7 mouse cellular contexts compared by ENCODE assay signal in the genomic region with DNA sequence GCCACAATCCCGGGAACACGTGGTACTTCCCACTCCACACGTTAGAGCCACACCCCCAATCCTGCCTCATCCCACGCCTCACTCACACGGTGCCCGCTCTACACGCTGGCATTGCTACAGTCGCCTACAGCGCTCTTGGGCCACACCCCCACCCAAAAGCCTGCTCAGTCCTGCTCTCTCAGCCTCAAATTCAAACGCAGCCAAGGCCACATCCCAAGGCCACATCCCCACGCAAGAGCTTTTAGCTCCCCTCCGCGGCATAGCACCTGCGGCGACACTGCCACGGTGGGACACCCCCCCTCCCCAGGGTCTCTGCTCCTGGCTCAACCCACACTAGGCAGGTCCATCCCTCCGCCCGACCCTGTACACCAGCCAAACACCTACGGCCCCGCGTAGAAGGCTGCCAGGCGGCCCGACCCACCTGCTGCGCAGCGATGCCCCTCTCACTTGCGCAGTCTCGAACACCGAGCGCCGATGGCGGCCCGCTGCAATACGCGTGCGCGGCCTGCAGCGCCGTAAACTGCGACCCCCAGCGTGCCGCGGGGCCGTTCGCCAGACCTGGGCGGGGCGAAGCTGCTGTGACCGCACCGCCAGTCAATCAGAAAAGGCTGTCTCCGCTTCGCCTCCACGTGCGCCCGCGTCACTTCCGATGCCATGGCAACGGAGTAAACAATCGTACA. TPM values are rescaled to one million over a fixed set of nuclear protein-coding genes. Genes with fewer than 3 reads are reported as not detected.
DNase-seq lines count a peak whose midpoint lies in the region; ATAC-seq and TF ChIP-seq lines count a peak whose summit lies in the region.

No protein-coding gene starts in this region.

- WGBS in embryonic facial prominence, embryonic 14.5 days, result 1% methylated on average over 46 of the region's 57 CpGs
- WGBS in heart, embryonic 11.5 days (ENCODE audit: insufficient replicate concordance), result 1% methylated on average over 57 of the region's 57 CpGs
- under 1% methylated on average over 57 of the region's 57 CpGs for WGBS in kidney, embryonic 15.5 days
- WGBS in liver, adult 2 months, result 2% methylated on average over 57 of the region's 57 CpGs

- peak overlapping the region; percentile 98 for H3K4me2 ChIP-seq in embryonic facial prominence, embryonic 14.5 days (ENCODE audit: low read depth, low read length)
- peak overlapping the region; percentile 98 for H3K4me2 ChIP-seq in heart, embryonic 11.5 days
- H3K4me2 ChIP-seq in kidney, embryonic 15.5 days, result peak overlapping the region; percentile 98

- no peaks in the 10 kb centered on the region for H3K27me3 ChIP-seq in embryonic facial prominence, embryonic 14.5 days (replicated peaks; ENCODE audit: control insufficient read depth, insufficient read depth, low read length)
- H3K27me3 ChIP-seq in heart, embryonic 11.5 days (ENCODE audit: control insufficient read depth, insufficient read depth, low read length), result no peaks in the 10 kb centered on the region
- H3K27me3 ChIP-seq in kidney, embryonic 15.5 days, result no peaks in the 10 kb centered on the region
- H3K27me3 ChIP-seq in liver, adult 2 months (ENCODE audit: control insufficient read depth, insufficient read depth, low read length), result no peaks in the 10 kb centered on the region

- TF ChIP-seq CTCF in liver, adult 2 months (IDR thresholded peaks at IDR 0.05; ENCODE audit: low read depth, low read length), result no peak

- H3K79me2 ChIP-seq in liver, adult 2 months (ENCODE audit: control insufficient read depth, insufficient read depth, low read length), result no peaks in the 10 kb centered on the region

- H3K36me3 ChIP-seq in embryonic facial prominence, embryonic 14.5 days (ENCODE audit: control insufficient read depth, insufficient read depth, low read length), result 0 out of 2 replicates have a peak, but pooled peaks cover 1% of the 10 kb centered on the region
- 0 out of 2 replicates have a peak, but pooled peaks cover 1% of the 10 kb centered on the region for H3K36me3 ChIP-seq in heart, embryonic 11.5 days (ENCODE audit: control insufficient read depth, insufficient read depth, low read length)
- H3K36me3 ChIP-seq in kidney, embryonic 15.5 days, result peaks cover 2% of the 10 kb centered on the region
- H3K36me3 ChIP-seq in liver, adult 2 months (ENCODE audit: control insufficient read depth, insufficient read depth, low read length), result no peaks in the 10 kb centered on the region

- DNase-seq in brain, adult 2 months (ENCODE audit: low read depth, low spot score), result peak; percentile 93
- peak; percentile 94 for DNase-seq in embryonic facial prominence, embryonic 14.5 days (ENCODE audit: low spot score)
- peak; percentile 1 for DNase-seq in liver, adult 2 months (ENCODE audit: extremely low read depth, low read depth, low spot score)
- DNase-seq in spleen, postnatal 36 days (ENCODE audit: low spot score in 2 of 2), result peak; percentile 67 to 68

- H3K9ac ChIP-seq in embryonic facial prominence, embryonic 14.5 days (ENCODE audit: low read depth, low read length), result peak overlapping the region; percentile 88
- peak overlapping the region; percentile 88 for H3K9ac ChIP-seq in heart, embryonic 11.5 days (ENCODE audit: low read depth, low read length)
- peak overlapping the region; percentile 72 for H3K9ac ChIP-seq in kidney, embryonic 15.5 days
- H3K9ac ChIP-seq in liver, adult 2 months (ENCODE audit: low read depth, low read length), result peak overlapping the region; percentile 64

- H3K4me1 ChIP-seq in embryonic facial prominence, embryonic 14.5 days (ENCODE audit: control insufficient read depth, insufficient read depth, low read length), result no peaks in the 10 kb centered on the region
- H3K4me1 ChIP-seq in heart, embryonic 11.5 days (ENCODE audit: control insufficient read depth, insufficient read depth, low read length), result no peaks in the 10 kb centered on the region
- peaks cover 14% of the 10 kb centered on the region for H3K4me1 ChIP-seq in kidney, embryonic 15.5 days
- H3K4me1 ChIP-seq in liver, adult 2 months (ENCODE audit: control insufficient read depth, insufficient read depth, low read length), result peaks cover 3% of the 10 kb centered on the region; the same call in 1 of the 2 replicates

- peak overlapping the region; percentile 77 for H3K4me3 ChIP-seq in embryonic facial prominence, embryonic 14.5 days (ENCODE audit: low read depth, low read length)
- H3K4me3 ChIP-seq in heart, embryonic 11.5 days (ENCODE audit: low read depth, low read length), result peak overlapping the region; percentile 76
- peak overlapping the region; percentile 73 for H3K4me3 ChIP-seq in kidney, embryonic 15.5 days (replicated peaks)
- peak overlapping the region; percentile 76 for H3K4me3 ChIP-seq in liver, adult 2 months (ENCODE audit: insufficient read depth, low read depth, low read length)

- no peak for TF ChIP-seq POLR2A in liver, adult 2 months (IDR thresholded peaks at IDR 0.05; ENCODE audit: extremely low read depth, insufficient read depth, low read length)

- H3K27ac ChIP-seq in embryonic facial prominence, embryonic 14.5 days (replicated peaks; ENCODE audit: low read depth, low read length), result 0 out of 2 replicates have a peak overlapping the region, but pooled peaks have one; percentile 71
- H3K27ac ChIP-seq in heart, embryonic 11.5 days (ENCODE audit: low read depth, low read length), result peak overlapping the region; percentile 35; the same call in 1 of the 2 replicates
- 0 out of 2 replicates have a peak overlapping the region, but pooled peaks have one; percentile 48 for H3K27ac ChIP-seq in kidney, embryonic 15.5 days
- H3K27ac ChIP-seq in liver, adult 2 months (replicated peaks; ENCODE audit: insufficient read depth, low read depth, low read length), result no peak overlapping the region

- no peaks in the 10 kb centered on the region for H3K9me3 ChIP-seq in embryonic facial prominence, embryonic 14.5 days (ENCODE audit: control insufficient read depth, low read length)
- no peaks in the 10 kb centered on the region for H3K9me3 ChIP-seq in heart, embryonic 11.5 days (replicated peaks; ENCODE audit: control insufficient read depth, low read length)
- H3K9me3 ChIP-seq in kidney, embryonic 15.5 days (replicated peaks), result no peaks in the 10 kb centered on the region

- peak; percentile 98 for ATAC-seq in embryonic facial prominence, embryonic 14.5 days (ENCODE audit: low read depth)
- ATAC-seq in heart, embryonic 11.5 days (replicated peaks; ENCODE audit: insufficient number of reproducible peaks, low FRiP score, low TSS enrichment), result peak; percentile 92
- ATAC-seq in kidney, embryonic 15.5 days (replicated peaks; ENCODE audit: low FRiP score), result peak; percentile 97
- peak; percentile 66; the same call in 1 of the 2 replicates for ATAC-seq in monocyte, adult 5-6 weeks (replicated peaks; ENCODE audit: insufficient number of reproducible peaks, low FRiP score, low TSS enrichment, poor library complexity, severe bottlenecking)

RNA-seq across cellular contexts. Expression of a gene that starts 23.1 kb away (rescaled TPM):
- polyA plus RNA-seq in embryonic facial prominence, embryonic 14.5 days (2014; fragmentation: Nextera tagmentation; extraction: Ambion mirVana), result 10.1 and 11.3 TPM in 2 replicates
- 8.5 and 9.1 TPM in 2 replicates for polyA plus RNA-seq in heart, embryonic 11.5 days (2014; fragmentation: Nextera tagmentation; extraction: Ambion mirVana)
- polyA plus RNA-seq in kidney, embryonic 15.5 days (2015; fragmentation: Nextera tagmentation; extraction: Ambion mirVana), result 7.9 and 8.9 TPM in 2 replicates
- total RNA-seq in liver, adult 2 months (2014; rRNA removed), result 0.27 TPM in 1 of 2 replicates, not detected in the other
- 0.05 TPM in 1 of 2 replicates, not detected in the other for polyA plus RNA-seq in liver, adult 2 months (2012; rRNA removed)
- 0.19 to 1.6 TPM (median 0.53 TPM) in 3 replicates for total RNA-seq in monocyte, adult 5-6 weeks (2017)

RNA-seq across cellular contexts. Expression of a gene that starts 38.4 kb away (rescaled TPM):
- 10.8 and 11.9 TPM in 2 replicates for polyA plus RNA-seq in embryonic facial prominence, embryonic 14.5 days (2014; fragmentation: Nextera tagmentation; extraction: Ambion mirVana)
- 12.4 and 13.4 TPM in 2 replicates for polyA plus RNA-seq in heart, embryonic 11.5 days (2014; fragmentation: Nextera tagmentation; extraction: Ambion mirVana)
- polyA plus RNA-seq in kidney, embryonic 15.5 days (2015; fragmentation: Nextera tagmentation; extraction: Ambion mirVana), result 15.8 and 16.4 TPM in 2 replicates
- total RNA-seq in liver, adult 2 months (2014; rRNA removed), result 1.8 and 2.0 TPM in 2 replicates
- 0.29 and 0.50 TPM in 2 replicates for polyA plus RNA-seq in liver, adult 2 months (2012; rRNA removed)
- total RNA-seq in monocyte, adult 5-6 weeks (2017), result 10.1 to 23.3 TPM (median 10.4 TPM) in 3 replicates

RNA-seq across cellular contexts. Expression of a gene that starts 45.5 kb away (rescaled TPM):
- polyA plus RNA-seq in embryonic facial prominence, embryonic 14.5 days (2014; fragmentation: Nextera tagmentation; extraction: Ambion mirVana), result not detected in 2 replicates
- polyA plus RNA-seq in heart, embryonic 11.5 days (2014; fragmentation: Nextera tagmentation; extraction: Ambion mirVana), result not detected in 2 replicates
- not detected in 2 replicates for polyA plus RNA-seq in kidney, embryonic 15.5 days (2015; fragmentation: Nextera tagmentation; extraction: Ambion mirVana)
- total RNA-seq in liver, adult 2 months (2014; rRNA removed), result not detected in 2 replicates
- polyA plus RNA-seq in liver, adult 2 months (2012; rRNA removed), result not detected in 2 replicates
- not detected in 3 replicates for total RNA-seq in monocyte, adult 5-6 weeks (2017)

RNA-seq across cellular contexts. Expression of a gene that starts 54.3 kb away (rescaled TPM):
- 34.2 and 38.0 TPM in 2 replicates for polyA plus RNA-seq in embryonic facial prominence, embryonic 14.5 days (2014; fragmentation: Nextera tagmentation; extraction: Ambion mirVana)
- polyA plus RNA-seq in heart, embryonic 11.5 days (2014; fragmentation: Nextera tagmentation; extraction: Ambion mirVana), result 21.6 and 25.6 TPM in 2 replicates
- polyA plus RNA-seq in kidney, embryonic 15.5 days (2015; fragmentation: Nextera tagmentation; extraction: Ambion mirVana), result 32.3 and 34.0 TPM in 2 replicates
- 22.2 and 25.0 TPM in 2 replicates for total RNA-seq in liver, adult 2 months (2014; rRNA removed)
- polyA plus RNA-seq in liver, adult 2 months (2012; rRNA removed), result 6.1 and 9.7 TPM in 2 replicates
- total RNA-seq in monocyte, adult 5-6 weeks (2017), result 95.8 to 106 TPM (median 102 TPM) in 3 replicates

Comparison
In these comparisons a context has a peak if more than half of its experiments do, and no peak if none do; other contexts are left out.
1. DNase-seq: peak in every context shown above with its lines; median percentile 94 in embryonic facial prominence, embryonic 14.5 days; 93 in brain, adult 2 months; 68 in spleen, postnatal 36 days; 1 in liver, adult 2 months.